Mouse (Mus musculus): Measurements from ENCODE around the gene Tada2a. TPM values are rescaled to one million over a fixed set of nuclear protein-coding genes. Genes with fewer than 3 reads are reported as not detected.

The Tada2a gene
- 10 to 100 TPM; 12.5 to 12.6 TPM for total RNA-seq (2021)
- long read RNA-seq, experiment 1, partial matches to known transcripts = 0 of 1 reads
- long read RNA-seq, experiment 1, other reads (novel, unspliced or antisense) = 0 of 1 reads
- long read RNA-seq, experiment 2, transcript Tada2a-201 (16 exons, 2,151 nt) = major isoform, 14 of 20 reads
- long read RNA-seq, experiment 2, partial matches to known transcripts = 0 of 20 reads
- long read RNA-seq, experiment 2, other reads (novel, unspliced or antisense) = 6 of 20 reads

DNA sequence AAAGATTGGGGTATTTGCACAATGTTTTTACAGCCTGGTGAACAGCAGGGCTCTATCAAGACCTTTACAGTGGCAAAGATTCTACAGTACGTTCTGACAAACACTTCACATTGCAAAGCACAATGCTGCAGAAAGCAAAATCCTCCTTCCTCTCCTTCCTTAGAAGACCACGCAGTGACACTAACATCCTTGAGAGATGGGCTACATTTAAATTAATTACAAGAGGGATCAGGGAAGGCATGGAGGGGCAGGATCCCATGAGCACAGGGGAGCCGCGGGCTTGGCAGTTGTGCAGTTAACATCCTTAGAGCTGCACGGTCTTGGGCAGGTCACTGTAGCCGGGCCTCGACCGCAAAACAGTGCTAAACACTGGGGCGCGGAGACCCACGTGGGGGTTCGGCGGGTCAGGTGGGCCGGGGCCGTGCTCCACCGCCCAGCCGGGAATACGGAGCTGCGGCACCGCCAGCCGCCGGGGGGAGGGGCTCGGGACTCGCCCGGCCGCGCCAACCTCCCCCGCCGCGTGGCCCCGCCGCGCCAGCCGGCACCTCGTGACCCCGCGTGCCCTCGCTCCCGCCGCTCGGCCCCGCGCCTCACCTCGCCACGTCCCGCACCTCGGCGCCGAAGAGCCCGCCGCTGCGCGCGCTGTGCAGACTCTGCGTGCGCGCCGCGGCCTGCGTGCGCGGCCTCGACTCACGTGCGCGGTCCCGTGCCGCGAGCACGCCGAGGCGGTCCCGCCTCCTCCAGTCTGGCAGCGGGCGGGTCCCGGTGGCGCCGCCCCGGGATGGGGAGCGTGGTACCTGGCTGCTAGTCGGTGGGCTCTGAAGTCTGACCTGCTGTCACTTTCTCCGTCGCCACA is at the start of gene Tada2a, which contains the start of gene Acaca:
Gene Tada2a, minus strand, starts transcription at position 658 of the 856 bp plus-strand sequence.
Gene Acaca, plus strand, starts transcription at position 730 of the 856 bp plus-strand sequence.
- DNase-seq (ENCODE audit: low spot score in 2 of 2) = peak; percentile 82 to 84

DNA sequence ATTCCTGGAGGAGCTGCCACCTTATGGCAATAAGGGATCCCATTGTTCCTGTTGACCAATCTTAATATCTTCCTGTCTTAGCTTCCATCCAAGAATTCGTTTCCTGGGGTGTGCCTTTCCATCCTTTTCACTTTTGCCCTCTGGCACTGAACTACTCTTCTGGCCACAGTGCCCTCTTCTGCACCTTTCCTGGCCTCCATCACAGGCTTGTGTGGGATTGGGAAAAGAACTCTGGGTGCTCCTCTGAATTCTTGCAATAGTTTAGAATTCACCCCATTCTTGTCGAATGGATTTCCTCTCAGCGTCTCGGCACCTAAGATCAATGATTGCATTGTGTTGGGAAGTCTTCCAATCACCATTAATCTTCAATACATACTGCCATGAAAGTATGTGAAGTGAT is 49.2 kb upstream of the Tada2a start:
- DNase-seq (ENCODE audit: low spot score in 2 of 2) = no peak

DNA sequence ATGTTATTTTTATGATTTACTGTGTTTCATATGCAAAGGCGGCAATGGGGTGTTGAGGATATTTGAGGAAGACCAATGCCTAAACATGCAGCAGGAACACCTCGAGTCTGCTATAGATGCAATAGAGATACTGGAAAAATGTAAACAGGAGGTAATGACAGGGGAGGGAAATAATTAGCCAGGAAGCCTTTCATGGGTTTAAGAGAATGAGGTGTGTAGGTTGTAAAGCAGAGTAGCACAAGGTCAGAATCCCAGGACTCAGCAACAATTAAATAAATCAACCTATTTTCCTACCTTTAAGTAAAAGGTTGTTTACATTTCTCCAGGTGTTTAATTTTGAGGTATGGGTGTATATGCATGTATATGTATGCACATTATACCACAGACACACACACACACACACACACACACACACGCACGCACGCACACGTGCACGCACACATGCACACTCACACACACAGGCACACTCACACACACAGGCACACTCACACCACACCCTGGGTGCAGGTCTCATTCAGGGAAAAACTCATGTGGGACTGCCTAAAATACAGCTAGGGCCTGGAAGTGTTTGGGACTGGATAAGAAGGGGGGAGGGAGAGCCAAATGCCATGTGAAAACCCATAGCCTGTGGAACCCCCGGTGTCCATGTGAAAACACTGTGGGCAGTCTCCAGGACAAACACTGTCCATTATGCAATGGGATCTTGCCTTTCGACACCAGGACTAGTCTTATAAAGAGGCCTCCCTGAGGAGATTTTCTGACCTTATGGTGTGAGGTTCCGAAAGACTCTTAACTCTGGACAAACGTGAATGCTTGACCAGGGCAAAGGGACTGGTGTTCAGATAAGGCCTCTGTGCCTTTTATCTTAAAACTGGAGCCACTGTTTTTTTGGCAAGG is 43.4 kb upstream of the Tada2a start:
- DNase-seq (ENCODE audit: low spot score in 2 of 2) = no peak

DNA sequence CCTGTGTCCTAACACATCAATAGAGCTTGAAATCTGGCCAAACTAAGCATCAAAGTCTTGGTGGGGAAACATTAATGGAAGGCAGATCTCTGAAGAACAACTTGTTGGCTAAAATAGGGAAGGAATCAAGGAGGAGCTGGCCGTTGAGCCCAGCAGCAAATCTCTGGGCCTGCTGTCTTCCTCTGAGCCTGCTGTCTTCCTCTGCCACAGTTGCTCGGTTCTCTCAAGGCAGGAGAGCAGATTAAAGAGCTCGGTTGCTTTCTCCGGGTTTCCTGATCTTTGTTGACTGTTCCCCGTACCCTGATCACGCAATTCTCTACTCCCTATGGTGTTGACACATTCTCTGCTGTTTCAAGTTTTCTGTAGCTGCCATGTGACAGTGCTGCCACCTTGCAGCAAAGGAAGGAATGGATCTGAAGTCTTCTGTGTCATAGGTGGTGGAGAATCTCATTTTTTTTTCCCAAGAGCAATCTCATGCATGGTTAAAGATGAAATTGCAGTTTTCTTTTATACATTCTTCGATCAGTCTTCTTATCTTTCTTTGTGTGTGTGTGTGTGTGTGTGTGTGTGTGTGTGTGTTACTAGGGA is 39.4 kb upstream of the Tada2a start:
- DNase-seq (ENCODE audit: low spot score in 2 of 2) = peak; percentile 13 to 34

DNA sequence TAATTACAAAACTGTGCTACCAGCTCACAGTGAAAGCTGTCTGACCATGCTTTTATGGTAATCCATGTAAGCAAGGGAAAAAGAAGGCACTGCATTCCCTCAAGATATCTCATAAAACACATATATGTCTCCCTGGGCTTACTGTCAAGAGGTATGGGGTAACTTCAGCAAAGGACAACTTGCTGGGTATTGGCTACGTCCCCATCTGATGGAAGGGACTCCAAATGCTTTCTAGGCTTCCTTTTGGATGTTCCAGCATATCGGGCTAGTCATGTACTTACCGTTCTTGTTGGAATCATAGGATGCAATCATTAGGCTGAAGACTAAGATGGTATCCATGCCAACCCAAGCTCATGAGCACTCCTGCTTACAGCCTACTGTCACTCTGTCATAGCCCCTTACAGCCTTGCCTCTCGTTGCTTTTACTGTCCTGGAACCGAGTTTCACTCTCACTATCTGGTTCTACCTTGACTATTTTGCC is 37.7 kb upstream of the Tada2a start, which contains the start of gene Gm11437:
Gene Gm11437, minus strand, starts transcription at position 431 of the 481 bp plus-strand sequence.
- DNase-seq (ENCODE audit: low spot score in 2 of 2) = no peak

DNA sequence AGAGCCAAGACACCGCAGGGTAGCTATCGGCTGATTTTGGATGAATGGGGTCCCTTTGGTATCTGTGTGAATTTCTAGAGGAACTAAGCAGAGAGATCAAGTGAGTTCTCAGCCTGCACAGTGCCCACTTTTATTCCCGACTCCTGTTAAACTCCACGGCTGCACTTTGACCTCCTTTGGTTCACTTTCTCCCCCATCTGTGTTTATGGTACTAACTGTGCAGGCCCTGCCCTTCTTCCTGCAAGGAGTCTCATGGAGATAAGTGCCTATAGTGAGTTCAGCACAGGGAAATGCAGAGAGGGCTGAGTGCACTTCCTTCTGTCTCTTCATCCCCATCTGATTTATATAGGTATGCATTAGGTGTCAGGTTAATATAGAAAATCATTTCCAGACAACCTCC is 35.2 kb upstream of the Tada2a start:
- no peak for DNase-seq (ENCODE audit: low spot score in 2 of 2)

DNA sequence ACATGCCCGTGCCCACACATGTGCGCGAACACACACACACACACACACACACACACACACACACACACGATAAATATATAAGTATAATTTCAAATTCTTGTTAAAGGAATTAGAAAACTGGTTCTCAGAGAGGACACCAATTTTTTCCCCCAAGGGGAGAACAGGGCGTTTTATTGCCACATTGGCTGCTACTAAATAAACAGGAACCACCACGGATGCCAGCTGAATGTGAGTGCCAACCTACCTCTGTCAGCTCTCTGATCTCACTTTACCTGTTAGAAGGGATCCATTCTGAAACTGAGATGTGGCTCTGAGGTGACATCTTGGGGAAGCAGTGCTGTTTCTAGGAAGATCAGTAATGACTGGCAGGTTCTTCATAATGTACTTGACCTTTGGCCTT is 34.7 kb upstream of the Tada2a start:
- DNase-seq (ENCODE audit: low spot score in 2 of 2) = no peak

DNA sequence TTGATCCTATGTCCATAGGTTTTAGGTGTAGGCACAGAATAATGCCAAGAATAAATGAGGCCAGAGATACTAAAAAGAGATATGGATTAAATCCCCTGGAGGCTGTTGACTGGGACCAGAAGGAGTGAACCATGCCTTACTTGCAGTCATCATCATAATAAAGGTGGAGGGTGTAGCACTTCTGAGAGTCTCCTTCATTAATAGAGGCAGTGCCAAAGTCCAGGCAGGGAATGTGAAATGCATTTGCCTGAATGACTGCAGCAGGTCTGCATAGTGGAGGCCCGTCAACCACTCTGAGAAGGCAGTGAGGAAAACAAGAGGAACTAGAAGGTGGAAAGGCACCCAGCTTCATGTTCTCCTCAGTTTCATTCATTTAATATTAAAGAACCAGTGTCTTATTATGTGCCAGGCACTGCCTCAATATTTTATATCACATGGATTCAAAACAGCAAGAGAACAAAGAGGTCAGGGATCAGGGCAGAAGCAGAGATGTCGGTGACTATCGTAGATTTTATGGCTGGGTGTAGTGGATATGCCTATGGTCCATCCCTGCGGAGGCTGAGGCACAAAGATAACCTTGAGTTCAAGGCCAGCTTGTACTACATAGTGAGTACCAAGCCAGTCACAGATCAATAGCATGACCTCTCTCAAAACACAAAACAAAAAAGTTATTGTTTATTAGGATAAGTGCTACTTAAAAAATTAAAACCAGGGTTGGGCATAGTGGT is 27.3 kb upstream of the Tada2a start:
- DNase-seq (ENCODE audit: low spot score in 2 of 2) = no peak

DNA sequence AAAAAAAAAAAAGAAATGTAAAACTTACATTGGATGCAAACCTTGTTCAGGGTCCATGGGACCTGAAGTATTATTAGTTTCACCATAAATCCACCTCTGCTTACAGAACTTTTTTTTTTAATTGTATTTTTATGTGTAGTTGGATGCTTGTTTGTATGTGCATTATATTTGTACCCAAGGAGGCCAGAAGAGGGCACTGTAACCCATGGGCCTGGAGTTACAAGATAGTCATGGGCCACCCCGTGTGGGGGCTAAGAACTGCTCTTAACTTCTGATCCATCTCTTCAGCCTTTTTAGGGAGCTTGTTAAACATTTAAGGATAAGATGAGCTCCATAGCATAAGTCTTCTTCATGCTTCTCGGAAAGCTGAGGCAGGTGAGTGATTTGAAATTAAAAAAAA is 21.5 kb upstream of the Tada2a start:
- DNase-seq (ENCODE audit: low spot score in 2 of 2) = no peak

DNA sequence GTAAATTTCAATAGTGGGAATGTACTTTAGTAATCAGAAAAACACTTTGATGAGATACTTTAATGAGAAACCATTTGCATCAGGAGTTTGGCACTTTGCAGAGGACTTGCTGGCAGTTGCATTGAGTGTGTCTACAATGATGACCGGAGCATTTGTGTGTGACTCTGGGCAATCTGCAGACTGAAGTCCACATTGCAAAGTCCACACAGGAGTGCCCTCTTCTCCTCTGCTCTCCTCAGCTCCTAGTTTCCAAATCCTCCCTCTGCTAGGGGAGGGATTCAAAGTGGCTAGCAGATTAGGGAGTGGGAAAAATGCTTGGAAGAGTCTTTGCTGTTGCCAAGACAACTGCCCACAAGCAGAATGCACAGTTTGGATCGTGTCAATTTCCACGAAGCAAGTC is 16.7 kb upstream of the Tada2a start:
- no peak for DNase-seq (ENCODE audit: low spot score in 2 of 2)

DNA sequence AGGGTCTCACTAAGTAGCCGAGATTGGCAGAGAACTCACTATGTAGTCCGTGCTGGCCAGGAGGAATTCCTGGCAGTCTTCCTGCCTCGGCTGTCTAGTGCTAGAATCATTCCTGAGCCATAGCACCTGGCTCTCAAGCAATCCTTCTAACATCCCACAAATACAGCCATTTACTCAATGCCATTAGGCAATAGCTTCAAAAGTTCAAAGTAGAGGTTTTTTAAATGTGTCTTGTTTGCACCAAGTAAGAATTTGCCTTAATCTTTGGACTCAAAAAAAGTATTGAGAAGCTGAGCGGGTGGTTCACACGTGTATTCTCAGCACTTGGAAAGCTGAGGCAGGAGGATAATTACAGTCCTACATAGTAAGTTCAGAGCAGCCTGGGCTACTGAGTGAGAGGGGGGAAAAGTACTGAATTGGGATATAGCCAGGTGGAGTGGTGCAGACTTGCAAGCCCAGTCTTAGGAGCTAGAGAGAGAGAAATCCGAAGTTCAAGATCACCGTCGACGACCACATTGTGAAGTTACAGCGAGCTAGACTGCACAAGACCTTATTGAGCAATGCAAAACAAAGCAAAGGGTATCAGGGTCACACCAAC is 15.9 kb upstream of the Tada2a start:
- no peak for DNase-seq (ENCODE audit: low spot score in 2 of 2)

DNA sequence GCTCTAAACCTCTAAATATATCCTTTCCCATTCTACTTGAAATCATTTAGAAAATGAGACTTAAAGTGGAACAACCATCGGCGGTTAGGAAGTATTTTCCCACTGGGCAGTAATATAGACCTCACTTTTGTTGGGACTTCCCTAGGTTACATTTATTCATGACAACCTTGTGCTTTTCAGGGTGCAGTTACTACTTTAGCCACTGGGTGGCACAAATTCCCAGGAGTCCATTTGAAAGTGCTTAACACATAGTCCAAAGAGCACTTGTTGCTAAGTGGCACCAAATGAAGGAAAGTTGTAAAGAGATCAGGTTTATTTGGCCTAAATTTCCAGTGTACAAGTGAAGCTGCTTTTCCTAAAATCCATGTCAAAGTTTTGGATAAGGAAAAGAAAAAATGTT is 12.4 kb upstream of the Tada2a start:
- peak; percentile 48 to 49 for DNase-seq (ENCODE audit: low spot score in 2 of 2)

DNA sequence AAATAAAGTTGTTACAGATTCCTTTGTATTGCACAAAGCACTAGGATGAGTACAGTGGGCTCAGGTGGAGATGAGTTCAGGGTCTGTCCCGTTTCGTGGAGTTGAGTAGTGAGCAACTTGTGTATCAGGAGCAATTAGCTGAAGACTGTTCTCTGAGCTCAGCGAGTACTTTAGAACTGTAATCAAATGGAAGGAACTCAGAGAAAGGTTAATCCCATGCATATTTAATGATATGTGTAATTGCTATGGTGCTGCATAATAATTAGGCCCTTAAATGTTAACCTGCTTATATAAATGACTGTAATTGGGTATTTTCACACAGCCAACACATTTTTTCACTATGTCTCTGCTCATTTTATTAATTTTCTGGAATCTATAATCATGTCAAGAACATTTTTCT is 7.1 kb upstream of the Tada2a start:
- no peak for DNase-seq (ENCODE audit: low spot score in 2 of 2)

DNA sequence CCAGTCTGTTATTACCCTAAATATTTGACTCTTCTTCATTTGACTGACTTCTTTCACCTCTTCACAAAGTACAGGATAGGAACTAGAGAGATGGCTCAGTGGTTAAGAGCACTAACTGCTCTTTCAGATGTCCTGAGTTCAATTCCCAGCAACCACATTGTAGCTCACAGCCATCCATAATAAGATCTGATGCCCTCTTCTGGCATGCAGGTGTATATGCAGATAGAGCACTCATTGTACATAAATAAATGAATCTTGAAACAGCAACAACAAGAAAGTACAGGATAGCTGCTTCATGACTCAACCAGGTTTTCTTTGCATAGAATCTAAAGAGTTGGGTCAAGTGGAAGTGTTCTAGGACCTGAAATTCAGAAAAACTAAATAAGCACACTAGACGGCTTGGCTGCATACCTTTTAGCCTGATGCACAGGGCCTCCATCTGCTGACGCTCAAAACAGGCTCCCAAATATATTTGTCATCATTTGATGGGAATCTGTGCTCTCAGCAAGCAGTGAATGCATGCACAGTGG is 5.0 kb upstream of the Tada2a start:
- no peak for DNase-seq (ENCODE audit: low spot score in 2 of 2)

DNA sequence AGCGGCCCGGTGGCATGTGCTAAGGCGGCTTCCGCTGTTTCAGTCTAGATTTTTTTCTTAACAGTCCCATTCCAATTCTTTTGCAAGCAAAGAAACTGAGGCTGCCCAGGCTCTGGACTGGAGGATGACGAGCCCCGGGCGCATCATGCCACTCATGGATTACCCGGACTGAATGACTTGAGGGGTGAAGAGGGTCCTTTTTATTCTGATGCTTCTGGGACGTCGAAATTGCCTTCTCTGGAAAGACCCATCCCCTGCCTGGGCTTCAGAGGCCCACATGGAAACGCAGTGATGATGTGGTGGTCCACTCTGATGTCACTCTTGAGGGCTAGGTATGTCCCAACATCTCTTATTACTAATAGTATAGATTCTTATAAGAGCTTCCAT is 392 bp upstream of the Tada2a start:
- DNase-seq (ENCODE audit: low spot score in 2 of 2) = no peak

DNA sequence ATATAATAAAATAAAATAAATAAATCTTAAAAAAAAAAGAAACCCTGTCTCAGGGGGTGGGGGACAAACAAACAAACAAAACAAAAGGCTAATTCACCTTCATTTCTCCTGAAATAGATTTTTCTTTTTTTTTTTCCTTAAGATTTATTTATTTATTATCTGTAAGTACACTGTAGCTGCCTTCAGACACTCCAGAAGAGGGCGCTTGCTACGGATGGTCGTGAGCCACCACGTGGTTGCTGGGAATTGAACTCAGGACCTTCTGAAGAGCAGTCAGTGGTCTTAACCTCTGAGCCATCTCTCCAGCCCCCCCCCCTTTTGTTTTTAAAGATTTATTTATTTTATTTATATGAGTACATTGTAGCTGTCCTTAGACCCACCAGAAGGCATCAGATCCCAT is 1.4 kb downstream of the Tada2a start:
- no peak for DNase-seq (ENCODE audit: low spot score in 2 of 2)

DNA sequence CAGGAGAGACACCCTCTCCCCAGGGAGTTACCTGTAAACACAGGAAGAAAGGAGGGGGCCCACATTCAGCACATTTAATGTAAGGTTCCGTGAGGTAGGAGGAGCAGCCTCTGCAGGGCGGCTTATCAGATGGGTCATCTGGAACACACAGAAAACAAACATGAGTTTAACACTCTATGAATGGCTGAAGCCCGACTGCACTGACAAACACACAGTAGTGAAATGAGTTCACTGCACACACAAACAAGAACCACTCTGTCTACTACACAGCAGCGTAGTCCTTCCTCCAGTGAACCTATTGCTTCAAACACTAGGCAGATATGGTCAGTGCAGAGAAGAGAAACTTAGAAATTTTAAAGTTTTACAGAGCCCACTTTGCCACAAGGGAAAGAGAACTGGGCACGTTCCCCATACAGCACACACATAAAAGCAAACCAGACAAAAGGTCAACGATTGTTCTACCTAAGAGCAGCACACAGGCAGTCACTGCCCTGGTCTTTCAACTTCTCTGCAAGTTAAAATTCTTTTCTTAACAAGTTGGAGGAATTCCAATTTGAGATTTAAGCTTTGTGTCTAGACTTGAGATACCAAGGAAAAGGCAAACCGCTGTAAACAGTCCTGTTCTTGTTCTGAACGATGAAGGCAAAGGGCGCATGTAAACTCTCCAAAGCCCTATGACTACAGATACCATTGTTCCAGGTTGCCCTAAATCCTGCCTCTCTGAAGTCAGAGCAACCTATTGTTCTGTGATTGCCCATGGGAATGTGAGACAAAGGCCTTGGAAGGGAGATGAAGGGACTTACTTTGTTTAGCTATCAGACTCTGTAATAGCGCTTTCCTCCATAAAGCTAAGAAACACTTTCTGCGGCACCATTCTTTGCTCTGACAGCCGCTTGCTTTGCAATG is 8.1 kb downstream of the Tada2a start:
- no peak for DNase-seq (ENCODE audit: low spot score in 2 of 2)

DNA sequence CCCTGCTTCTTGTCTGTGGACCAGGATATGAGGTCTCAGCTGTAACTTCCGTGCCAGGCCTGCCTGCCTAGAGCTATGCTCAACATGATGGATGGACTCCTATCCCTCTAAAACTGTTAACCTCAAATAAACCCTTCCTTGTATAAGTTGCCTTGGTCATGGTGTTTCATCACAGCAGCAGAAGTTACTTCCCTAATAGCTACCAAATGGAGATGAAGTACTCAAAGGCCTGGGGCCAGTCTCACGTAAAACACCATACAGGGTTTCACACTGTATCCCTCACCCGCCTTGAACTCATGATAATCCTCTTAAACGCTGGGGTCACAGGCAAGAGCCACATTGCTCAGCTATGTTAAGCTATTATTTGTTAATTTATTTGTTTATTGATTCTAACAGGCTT is 12.0 kb downstream of the Tada2a start:
- DNase-seq (ENCODE audit: low spot score in 2 of 2) = no peak

DNA sequence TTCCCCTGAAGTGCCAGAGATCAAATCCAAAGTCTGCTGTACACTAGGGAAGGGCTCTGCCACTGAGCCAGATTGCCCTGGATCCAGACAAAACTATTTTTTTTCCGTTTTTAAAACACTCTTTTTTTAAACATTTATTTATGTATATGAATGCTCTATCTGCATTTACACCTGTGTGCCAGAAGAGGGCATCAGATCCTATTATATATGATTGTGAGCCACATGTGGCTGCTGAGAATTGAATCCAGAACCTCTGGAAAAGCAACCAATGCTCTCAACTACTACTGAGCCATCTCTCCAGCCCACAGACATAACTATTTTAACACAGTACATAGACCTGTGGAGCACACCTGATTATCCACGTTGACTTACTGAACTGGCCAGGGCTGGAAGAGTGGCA is 13.2 kb downstream of the Tada2a start:
- DNase-seq (ENCODE audit: low spot score in 2 of 2) = no peak

Data from adrenal gland, adult 18-20 months (tissue).